Mouse (Mus musculus): Measurements from ENCODE around the gene Rab6b.

GRCm38 (mm10) chr9:103141266-103141665, 29.7 kb downstream of the Rab6b start:
- no peak for TF ChIP-seq CTCF (IDR thresholded peaks at IDR 0.05; ENCODE audit: control insufficient read depth, insufficient read depth, insufficient read length)
- TF ChIP-seq USF1 (IDR thresholded peaks at IDR 0.05; ENCODE audit: low read depth), result no peak
- TF ChIP-seq MAX (IDR thresholded peaks at IDR 0.05), result no peak
- no peak for TF ChIP-seq CEBPB (IDR thresholded peaks at IDR 0.05; ENCODE audit: low read depth)
- TF ChIP-seq FOSL1 (IDR thresholded peaks at IDR 0.05; ENCODE audit: insufficient read depth, low read length, poor library complexity, severe bottlenecking), result no peak
- TF ChIP-seq MYOD1 (IDR thresholded peaks at IDR 0.05; ENCODE audit: control insufficient read depth, insufficient read length, low read depth), result no peak
- no peak for TF ChIP-seq MYOG (IDR thresholded peaks at IDR 0.05; ENCODE audit: control insufficient read depth, extremely low read depth, insufficient read length)

All from C2C12 (cell line).